16 mouse cellular contexts compared by ENCODE assay signal in genomic region chr3:130977921-130978700, GRCm38 (mm10).
A peak's percentile ranks its signal among the peaks of the same experiment; 100 is the strongest.
DNase-seq lines count a peak whose midpoint lies in the region; ATAC-seq and TF ChIP-seq lines count a peak whose summit lies in the region.
"Had no signal": no experiment of that assay in that cellular context is flagged by ENCODE, and none has a peak within 500 bp of the region (broad histone marks: within the 10 kb centered on the region; RNA-seq: fewer than 3 reads in every experiment).

No protein-coding gene starts in this region.

- 0 out of 2 replicates have a peak overlapping the region, but pooled peaks have one; percentile 22 for H3K4me3 ChIP-seq in heart, embryonic 10.5 days
- no peak overlapping the region for H3K4me3 ChIP-seq in lung, embryonic 16.5 days (ENCODE audit: low read length)
- no peak overlapping the region for H3K4me3 ChIP-seq in lung, postnatal 0 days (ENCODE audit: low read depth, low read length)
- H3K4me3 ChIP-seq in thymus, adult 2 months (ENCODE audit: control insufficient read depth, insufficient read depth, low read length) = peak overlapping the region; percentile 38
- H3K4me3 ChIP-seq: embryonic facial prominence, embryonic 13.5 days; gastrocnemius, adult 2 months had no signal

- no peak overlapping the region for H3K9ac ChIP-seq in lung, embryonic 16.5 days (ENCODE audit: low read length)
- H3K9ac ChIP-seq in lung, postnatal 0 days (replicated peaks; ENCODE audit: low read depth) = no peak overlapping the region
- H3K9ac ChIP-seq: embryonic facial prominence, embryonic 13.5 days had no signal

- ATAC-seq in lung, embryonic 16.5 days (ENCODE audit: low read depth) = no peak
- ATAC-seq in lung, postnatal 0 days = no peak

- H3K36me3 ChIP-seq in heart, embryonic 10.5 days = no peaks in the 10 kb centered on the region
- H3K36me3 ChIP-seq in lung, embryonic 16.5 days (ENCODE audit: control insufficient read depth, insufficient read depth, low read length) = no peaks in the 10 kb centered on the region
- H3K36me3 ChIP-seq in lung, postnatal 0 days (ENCODE audit: insufficient read depth, low read length) = no peaks in the 10 kb centered on the region
- no peaks in the 10 kb centered on the region for H3K36me3 ChIP-seq in thymus, adult 2 months (ENCODE audit: control insufficient read depth, insufficient read depth, low read length)
- H3K36me3 ChIP-seq: embryonic facial prominence, embryonic 13.5 days had no signal

- no peaks in the 10 kb centered on the region for H3K9me3 ChIP-seq in heart, embryonic 10.5 days
- no peaks in the 10 kb centered on the region for H3K9me3 ChIP-seq in lung, embryonic 16.5 days (ENCODE audit: control insufficient read depth, low read length)
- no peaks in the 10 kb centered on the region for H3K9me3 ChIP-seq in lung, postnatal 0 days (ENCODE audit: low read length)
- H3K9me3 ChIP-seq: embryonic facial prominence, embryonic 13.5 days had no signal

- 32% methylated on average over 13 of the region's 13 CpGs for WGBS in heart, embryonic 10.5 days
- WGBS in lung, embryonic 16.5 days = 48% methylated on average over 13 of the region's 13 CpGs
- 50% methylated on average over 13 of the region's 13 CpGs for WGBS in lung, postnatal 0 days
- 22% methylated on average over 13 of the region's 13 CpGs for WGBS in thymus, adult 2 months

- H3K27me3 ChIP-seq in heart, embryonic 10.5 days (ENCODE audit: insufficient read depth, poor library complexity, severe bottlenecking) = no peaks in the 10 kb centered on the region
- no peaks in the 10 kb centered on the region for H3K27me3 ChIP-seq in lung, embryonic 16.5 days (ENCODE audit: control insufficient read depth, insufficient read depth, low read depth, low read length)
- no peaks in the 10 kb centered on the region for H3K27me3 ChIP-seq in lung, postnatal 0 days (replicated peaks; ENCODE audit: insufficient read depth, low read length)
- no peaks in the 10 kb centered on the region for H3K27me3 ChIP-seq in thymus, adult 2 months (ENCODE audit: control insufficient read depth, insufficient read depth, low read length)
- H3K27me3 ChIP-seq: embryonic facial prominence, embryonic 13.5 days had no signal

- peak; percentile 86 for TF ChIP-seq POLR2A in thymus, adult 2 months (IDR thresholded peaks at IDR 0.05; ENCODE audit: control insufficient read depth, extremely low read depth, insufficient read depth, low read length, poor library complexity)

- DNase-seq in heart, embryonic 10.5 days (ENCODE audit: low spot score) = no peak
- no peak for DNase-seq in heart, postnatal 4 days
- no peak for DNase-seq in lung, postnatal 0 days (ENCODE audit: low spot score)
- DNase-seq in thymus, adult 2 months = peak; percentile 54
- no peak for DNase-seq in natural killer cell, adult 2 months (ENCODE audit: low spot score in 2 of 2)
- no peak for DNase-seq in gastrocnemius, postnatal 36 days
- DNase-seq in cerebellum, adult 18-20 months = no peak
- DNase-seq: adrenal gland, postnatal 14 days; cerebellum, adult 8-10 months; gastrocnemius, adult 2 months; lung, adult 18-20 months; right cerebral cortex, postnatal 25 days had no signal

- TF ChIP-seq CTCF in lung, postnatal 0 days (IDR thresholded peaks at IDR 0.05) = no peak
- no peak for TF ChIP-seq CTCF in thymus, adult 2 months (IDR thresholded peaks at IDR 0.05; ENCODE audit: borderline replicate concordance, control insufficient read depth, extremely low read depth, insufficient read depth, low read length, poor library complexity)

- TF ChIP-seq EP300 in lung, postnatal 0 days (IDR thresholded peaks at IDR 0.05) = no peak

- peak overlapping the region; percentile 13; the same call in 1 of the 2 replicates for H3K4me2 ChIP-seq in lung, embryonic 16.5 days (ENCODE audit: low read depth, low read length)
- no peak overlapping the region for H3K4me2 ChIP-seq in lung, postnatal 0 days (replicated peaks; ENCODE audit: low read depth, low read length)
- H3K4me2 ChIP-seq: embryonic facial prominence, embryonic 13.5 days; midbrain, embryonic 11.5 days had no signal

- intact Hi-C loops in gastrocnemius, postnatal 36 days (cut with DNase I) = no loop called here

- peak overlapping the region; percentile 87 for H3K27ac ChIP-seq in heart, embryonic 10.5 days
- H3K27ac ChIP-seq in lung, embryonic 16.5 days (ENCODE audit: low read length) = no peak overlapping the region
- no peak overlapping the region for H3K27ac ChIP-seq in lung, postnatal 0 days (ENCODE audit: low read length)
- peak overlapping the region; percentile 97 for H3K27ac ChIP-seq in thymus, adult 2 months (ENCODE audit: control insufficient read depth, insufficient read depth, low read length)
- H3K27ac ChIP-seq: embryonic facial prominence, embryonic 13.5 days; gastrocnemius, adult 2 months; macrophage had no signal

- peaks cover 27% of the 10 kb centered on the region for H3K4me1 ChIP-seq in heart, embryonic 10.5 days
- H3K4me1 ChIP-seq in lung, embryonic 16.5 days (replicated peaks; ENCODE audit: control insufficient read depth, insufficient read depth, low read length) = no peaks in the 10 kb centered on the region
- H3K4me1 ChIP-seq in lung, postnatal 0 days (ENCODE audit: insufficient read depth, low read depth, low read length) = 0 out of 2 replicates have a peak, but pooled peaks cover 3% of the 10 kb centered on the region
- H3K4me1 ChIP-seq in thymus, adult 2 months (replicated peaks; ENCODE audit: control insufficient read depth, insufficient read depth, low read length) = peaks cover 52% of the 10 kb centered on the region

Comparison
In these comparisons a context has a peak if more than half of its experiments do, and no peak if none do; other contexts are left out.
1. H3K27ac ChIP-seq: peak in heart, embryonic 10.5 days (single experiment) and thymus, adult 2 months (single experiment); none in lung, embryonic 16.5 days (single experiment) and lung, postnatal 0 days (single experiment).
2. H3K4me3 ChIP-seq: peak in heart, embryonic 10.5 days (single experiment) and thymus, adult 2 months (single experiment); none in lung, embryonic 16.5 days (single experiment) and lung, postnatal 0 days (single experiment).